Mouse (Mus musculus) kidney, embryonic 16.5 days (tissue): ENCODE results near the gene Itgal. TPM values are rescaled to one million over a fixed set of nuclear protein-coding genes. Genes with fewer than 3 reads are reported as not detected.

ENCODE experiments used
- ATAC-seq: fragments of 200-750 bp; cut with Nextera tagmentation; 2 replicates; pipeline ENCODE4 v1.8.0; 2017; ENCODE audit warnings: moderate TSS enrichment; ENCODE audit not compliant: low FRiP score, low TSS enrichment
- H3K27ac ChIP-seq: fragments of 300-500 bp; sonication (generic); 2 replicates; pipeline ENCODE4 v1.5.1; 2014; ENCODE audit warnings: low read length
- H3K27me3 ChIP-seq: fragments of 300-500 bp; sonication (generic); 2 replicates; pipeline ENCODE4 v1.6.1; 2014; ENCODE audit warnings: low read length, control low read depth, mixed read lengths; ENCODE audit not compliant: insufficient read depth
- H3K36me3 ChIP-seq: fragments of 300-500 bp; sonication (generic); 2 replicates; pipeline ENCODE4 v1.6.1; 2014; ENCODE audit warnings: low read length, control low read depth, mixed read lengths; ENCODE audit not compliant: insufficient read depth
- H3K4me1 ChIP-seq: fragments of 300-500 bp; sonication (generic); 2 replicates; pipeline ENCODE4 v1.6.1; 2014; ENCODE audit warnings: low read length, control low read depth, mixed read lengths; ENCODE audit not compliant: insufficient read depth
- H3K4me2 ChIP-seq: fragments of 300-500 bp; sonication (generic); replicated peaks from 2 replicates; pipeline ENCODE4 v1.6.1; 2014; ENCODE audit warnings: low read depth, low read length
- H3K4me3 ChIP-seq: fragments of 300-500 bp; sonication (generic); 2 replicates; pipeline ENCODE4 v1.5.1; 2014; ENCODE audit warnings: mild to moderate bottlenecking, low read length
- H3K9ac ChIP-seq: fragments of 300-500 bp; sonication (generic); replicated peaks from 2 replicates; pipeline ENCODE4 v1.6.1; 2014; ENCODE audit warnings: low read length
- H3K9me3 ChIP-seq: fragments of 300-500 bp; sonication (generic); 2 replicates; pipeline ENCODE4 v1.6.1; 2016; ENCODE audit warnings: low read length, control low read depth
- WGBS: fragments of 180-500 bp; shearing (Covaris S2); extraction: QIAGEN DNeasy Blood & Tissue Kit; methylation state at CpG from one replicate; pipeline ENCODE4 v1.1.7; 2014; 5-methylcytosine and 5-hydroxymethylcytosine counted together
- polyA plus RNA-seq: library from polyadenylated mRNA; unstranded; fragments of >200 nt; fragmentation: Nextera tagmentation; extraction: Ambion mirVana; gene quantifications from 2 replicates; pipeline ENCODE4 v1.2.1, GENCODE M21; 2015

The Itgal gene
- polyA plus RNA-seq, 1 experiment from 2014 or later: 1.0 TPM

DNA sequence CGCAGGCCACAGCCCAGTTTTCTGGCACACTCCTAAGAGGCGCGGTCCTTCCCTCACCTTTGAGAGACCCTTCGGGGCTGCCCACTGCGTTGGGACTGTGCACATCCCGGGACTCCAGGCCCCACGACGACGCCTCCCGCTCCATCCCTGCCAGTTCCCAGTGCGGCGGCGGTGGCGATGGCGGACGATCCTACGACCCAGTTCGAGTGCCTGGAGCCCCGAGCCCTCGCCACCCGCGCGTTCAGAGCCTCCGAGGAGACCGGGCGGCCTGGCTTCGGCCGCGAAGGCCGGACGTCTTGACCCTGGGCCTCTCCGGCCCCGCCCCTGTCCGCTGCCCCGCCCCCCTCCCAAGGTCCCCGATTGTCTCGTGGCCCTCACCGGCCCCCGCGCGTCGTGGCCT lies 49.0 kb downstream of the Itgal start:
- H3K4me2 ChIP-seq: peak overlapping the region; percentile 75
- ATAC-seq: peak; percentile 53
- no peaks in the 10 kb centered on the region for H3K27me3 ChIP-seq
- H3K9ac ChIP-seq: peak overlapping the region; percentile 91
- H3K36me3 ChIP-seq: peaks cover 23% of the 10 kb centered on the region
- H3K4me1 ChIP-seq: peaks cover 22% of the 10 kb centered on the region
- peak overlapping the region; percentile 79 for H3K4me3 ChIP-seq
- no peaks in the 10 kb centered on the region for H3K9me3 ChIP-seq
- WGBS: under 1% methylated on average over 33 of the region's 42 CpGs
- peak overlapping the region; percentile 99 for H3K27ac ChIP-seq

DNA sequence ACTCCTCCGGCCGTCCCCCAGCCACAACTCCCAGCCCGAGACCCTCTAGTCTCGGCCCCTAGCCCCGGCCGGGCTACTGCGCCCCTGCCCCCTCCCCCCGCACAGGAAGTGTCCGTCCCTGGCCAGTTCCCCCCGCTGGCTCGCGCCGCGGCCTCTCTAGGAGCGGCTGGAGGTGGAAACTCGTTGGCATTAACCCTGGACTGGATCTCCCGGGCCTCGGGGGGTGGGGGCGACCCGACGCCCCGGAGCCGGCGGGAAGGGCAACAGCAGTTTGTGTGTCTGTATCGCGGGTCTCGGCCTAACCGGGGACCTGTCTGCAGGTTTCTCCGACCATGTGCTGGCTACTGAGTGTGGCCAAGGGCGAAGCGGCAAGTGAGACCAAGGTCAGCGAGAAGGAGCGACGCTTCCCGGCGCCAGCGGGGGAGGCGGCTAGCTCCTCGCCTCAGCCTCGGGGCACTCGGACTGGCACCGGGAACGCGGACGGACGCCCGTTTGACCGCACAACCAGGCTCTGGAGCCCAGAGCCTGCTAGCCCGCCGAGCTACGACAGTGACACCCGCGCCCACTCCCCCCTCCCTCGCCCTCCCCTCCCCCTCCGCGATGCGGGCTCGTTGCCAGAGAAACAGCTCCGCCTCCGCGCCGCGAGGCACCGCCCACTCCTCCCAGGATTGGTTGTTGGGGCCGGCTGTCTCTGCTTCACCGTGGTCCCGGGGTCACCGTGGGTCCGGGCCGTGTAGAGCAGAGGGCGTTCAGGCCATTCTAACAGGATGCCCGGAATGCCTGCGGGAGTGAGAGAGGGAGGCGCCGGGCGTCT lies 49.7 kb downstream of the Itgal start, which contains the start of gene Zfp768:
TSS of gene Zfp768 (minus strand) at position 78 of the 814 bp plus-strand sequence.
- peaks cover 23% of the 10 kb centered on the region for H3K36me3 ChIP-seq
- H3K4me3 ChIP-seq: peak within 1 kb of the TSS; percentile 79
- no peaks in the 10 kb centered on the region for H3K9me3 ChIP-seq
- ATAC-seq: peak; percentile 95
- WGBS: under 1% methylated on average over 75 of the region's 76 CpGs
- peak within 1 kb of the TSS; percentile 99 for H3K27ac ChIP-seq
- H3K27me3 ChIP-seq: no peaks in the 10 kb centered on the region
- peaks cover 22% of the 10 kb centered on the region for H3K4me1 ChIP-seq
- peak within 1 kb of the TSS; percentile 91 for H3K9ac ChIP-seq
- peak within 1 kb of the TSS; percentile 75 for H3K4me2 ChIP-seq

DNA sequence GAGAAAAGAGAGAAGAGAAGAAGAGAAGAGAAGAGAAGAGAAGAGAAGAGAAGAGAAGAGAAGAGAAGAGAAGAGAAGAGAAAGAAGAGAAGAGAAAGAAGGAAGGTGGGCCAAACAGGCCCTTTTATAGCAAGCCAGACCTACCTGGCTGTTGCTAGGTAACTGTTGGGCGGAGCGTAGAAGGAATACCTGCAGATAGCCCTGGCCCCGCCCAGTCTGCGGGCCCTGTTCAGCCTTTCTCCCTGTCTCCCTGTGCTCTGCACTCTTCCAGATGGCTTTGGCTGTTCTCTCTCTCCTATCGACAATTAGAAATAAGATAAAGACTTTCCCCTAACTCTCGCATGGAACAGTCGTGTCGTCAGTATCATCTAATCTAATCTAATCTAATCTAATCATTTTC lies 50.6 kb downstream of the Itgal start:
- H3K9ac ChIP-seq: peak overlapping the region; percentile 91
- peaks cover 20% of the 10 kb centered on the region for H3K4me1 ChIP-seq
- peaks cover 17% of the 10 kb centered on the region for H3K36me3 ChIP-seq
- peak overlapping the region; percentile 79 for H3K4me3 ChIP-seq
- H3K9me3 ChIP-seq: no peaks in the 10 kb centered on the region
- peak overlapping the region; percentile 99; the same call in 1 of the 2 replicates for H3K27ac ChIP-seq
- no peak for ATAC-seq
- H3K27me3 ChIP-seq: no peaks in the 10 kb centered on the region
- WGBS: 13% methylated on average over 8 of the region's 8 CpGs
- H3K4me2 ChIP-seq: peak overlapping the region; percentile 75

DNA sequence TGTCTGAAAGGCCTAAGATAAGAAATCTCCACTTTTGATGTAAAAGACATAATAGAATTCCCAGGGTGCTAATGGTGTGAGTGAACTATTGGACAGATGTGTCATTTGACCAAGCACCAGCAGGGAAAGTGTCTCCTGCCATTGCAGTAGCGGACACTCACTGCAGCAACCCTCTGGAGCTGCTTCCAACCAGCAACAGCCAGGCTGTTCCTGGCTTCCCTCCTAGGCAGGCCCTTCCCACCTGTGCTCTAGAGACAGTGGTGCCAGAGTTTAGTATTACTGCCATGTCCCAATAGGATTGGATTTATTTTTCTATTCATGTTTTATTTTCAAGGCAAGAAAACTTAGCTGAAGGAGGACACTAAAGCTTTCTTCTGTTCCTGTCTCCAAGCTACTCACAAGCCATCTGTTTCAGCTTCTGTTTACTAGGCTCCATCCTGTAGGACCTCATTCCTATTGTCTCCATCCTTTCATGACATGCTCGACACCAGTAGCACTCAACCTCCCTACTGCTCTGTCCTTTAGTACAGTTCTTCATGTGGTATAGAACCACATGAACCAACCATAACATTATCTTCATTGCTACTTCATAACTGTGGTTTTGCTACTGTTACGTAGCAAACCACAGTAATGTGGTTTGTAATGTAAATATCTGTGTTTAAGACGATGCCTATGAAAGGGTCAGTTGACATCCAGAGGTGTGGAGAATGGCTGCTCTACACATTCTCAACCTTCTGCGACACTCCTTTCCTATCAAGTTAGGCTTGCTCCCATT lies 55.4 kb downstream of the Itgal start:
- no peak for ATAC-seq

DNA sequence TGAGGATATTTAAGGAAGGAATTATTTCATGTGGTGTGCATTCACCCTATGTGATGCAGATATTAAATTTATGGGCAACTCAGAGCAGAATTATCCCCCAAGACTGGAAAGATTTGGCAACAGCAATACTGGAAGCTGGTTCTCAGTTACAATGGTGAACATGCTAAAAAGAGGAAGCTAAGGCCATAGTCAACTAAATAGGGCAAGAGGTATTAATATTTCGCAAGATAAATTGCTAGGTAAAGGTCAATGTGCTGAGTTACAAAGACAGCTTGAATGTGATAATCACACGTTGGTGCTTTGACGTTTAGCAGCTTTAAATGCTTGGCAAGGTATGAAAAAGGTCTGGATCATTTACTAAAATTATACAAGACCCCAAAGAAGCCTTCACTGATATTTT lies 59.7 kb downstream of the Itgal start:
- Histone ChIP-seq H3K4me1 (no peaks in the 10 kb centered on the region), H3K4me2 (no peak overlapping the region), H3K9ac (no peak overlapping the region), H3K36me3 (no peaks in the 10 kb centered on the region), H3K27me3 (peaks cover 9% of the 10 kb centered on the region; the same call in 1 of the 2 replicates), H3K9me3 (no peaks in the 10 kb centered on the region), H3K4me3 (no peak overlapping the region), H3K27ac (no peak overlapping the region)
- WGBS: 63% methylated on average over 3 of the region's 3 CpGs
- ATAC-seq: no peak

More for the DNA sequence above, 55.4 kb downstream of the Itgal start:
- Histone ChIP-seq H3K4me2 (no peak overlapping the region), H3K9ac (no peak overlapping the region), H3K4me3 (no peak overlapping the region), H3K36me3 (no peaks in the 10 kb centered on the region), H3K27me3 (no peaks in the 10 kb centered on the region), H3K9me3 (no peaks in the 10 kb centered on the region), H3K27ac (no peak overlapping the region), H3K4me1 (peaks cover 8% of the 10 kb centered on the region)
- WGBS: 90% methylated on average over 5 of the region's 5 CpGs

DNA sequence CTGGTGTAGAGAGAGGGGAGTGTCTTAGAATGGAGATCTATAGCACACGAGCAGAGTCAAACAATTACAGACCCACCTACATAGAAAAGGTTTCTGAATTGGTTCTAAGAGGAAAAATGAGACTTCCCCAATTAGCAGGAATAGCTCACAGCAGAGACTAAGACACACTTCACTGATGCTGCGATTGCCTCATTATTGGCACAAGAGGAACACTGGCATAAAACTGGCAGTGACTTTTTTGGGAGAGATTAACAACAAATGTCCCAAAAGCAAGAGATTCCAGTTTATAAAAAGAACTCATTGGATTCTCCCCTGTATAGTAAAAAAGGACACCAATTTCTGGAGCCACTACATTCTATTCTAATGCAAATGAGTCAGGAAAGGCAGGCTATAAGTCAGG lies 61.8 kb downstream of the Itgal start:
- ATAC-seq: no peak
- 56% methylated on average over 2 of the region's 2 CpGs for WGBS
- no peak overlapping the region for H3K4me3 ChIP-seq
- H3K27ac ChIP-seq: no peak overlapping the region
- H3K27me3 ChIP-seq: peaks cover 11% of the 10 kb centered on the region; the same call in 1 of the 2 replicates
- no peak overlapping the region for H3K9ac ChIP-seq
- H3K4me2 ChIP-seq: no peak overlapping the region
- no peaks in the 10 kb centered on the region for H3K36me3 ChIP-seq
- no peaks in the 10 kb centered on the region for H3K9me3 ChIP-seq
- no peaks in the 10 kb centered on the region for H3K4me1 ChIP-seq

DNA sequence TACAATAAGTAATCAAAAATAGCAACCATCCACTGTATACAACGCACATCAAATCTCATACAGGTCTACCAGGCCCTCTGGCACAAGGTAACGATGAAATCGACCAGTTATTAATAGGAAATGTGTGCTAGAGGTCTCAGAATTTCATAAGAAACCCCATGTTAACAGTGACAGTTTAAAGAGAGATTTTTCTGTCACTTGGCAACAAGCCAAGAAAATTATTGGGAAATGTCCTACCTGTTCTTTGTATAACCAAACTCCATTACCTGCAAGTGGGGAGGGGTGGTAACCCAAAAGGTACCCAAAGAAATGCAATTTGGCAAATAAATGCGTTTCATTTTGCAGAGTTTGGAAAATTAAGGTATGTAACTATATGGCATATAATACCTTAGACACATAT lies 62.4 kb downstream of the Itgal start:
- H3K4me1 ChIP-seq: peaks cover 3% of the 10 kb centered on the region
- H3K4me2 ChIP-seq: no peak overlapping the region
- peaks cover 11% of the 10 kb centered on the region; the same call in 1 of the 2 replicates for H3K27me3 ChIP-seq
- H3K27ac ChIP-seq: no peak overlapping the region
- ATAC-seq: no peak
- no peak overlapping the region for H3K9ac ChIP-seq
- H3K9me3 ChIP-seq: no peaks in the 10 kb centered on the region
- H3K36me3 ChIP-seq: no peaks in the 10 kb centered on the region
- H3K4me3 ChIP-seq: no peak overlapping the region
- WGBS: 74% methylated on average over 4 of the region's 4 CpGs

DNA sequence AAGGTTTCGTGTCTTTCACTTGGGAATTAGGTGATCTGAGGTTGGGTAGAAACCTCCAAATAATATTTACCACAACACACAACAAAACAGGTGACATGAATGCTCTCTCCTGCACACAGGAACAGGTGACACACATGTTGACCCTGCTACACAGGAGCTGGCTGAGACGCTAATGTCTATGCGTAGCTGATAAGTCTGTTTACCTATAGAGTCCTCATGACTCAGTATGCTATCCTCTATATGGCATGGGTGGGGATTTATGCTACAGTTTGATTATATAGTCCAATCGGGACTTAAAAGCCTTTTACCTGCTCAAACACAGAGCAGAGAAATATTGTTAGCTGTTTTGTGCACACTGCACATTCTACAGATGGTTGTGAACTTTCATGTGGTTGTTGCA lies 64.2 kb downstream of the Itgal start:
- no peaks in the 10 kb centered on the region for H3K9me3 ChIP-seq
- 74% methylated on average over 4 of the region's 4 CpGs for WGBS
- no peak overlapping the region for H3K4me3 ChIP-seq
- no peak overlapping the region for H3K4me2 ChIP-seq
- peaks cover 4% of the 10 kb centered on the region for H3K4me1 ChIP-seq
- no peaks in the 10 kb centered on the region for H3K36me3 ChIP-seq
- ATAC-seq: no peak
- H3K9ac ChIP-seq: no peak overlapping the region
- H3K27ac ChIP-seq: no peak overlapping the region
- peaks cover 14% of the 10 kb centered on the region; the same call in 1 of the 2 replicates for H3K27me3 ChIP-seq

DNA sequence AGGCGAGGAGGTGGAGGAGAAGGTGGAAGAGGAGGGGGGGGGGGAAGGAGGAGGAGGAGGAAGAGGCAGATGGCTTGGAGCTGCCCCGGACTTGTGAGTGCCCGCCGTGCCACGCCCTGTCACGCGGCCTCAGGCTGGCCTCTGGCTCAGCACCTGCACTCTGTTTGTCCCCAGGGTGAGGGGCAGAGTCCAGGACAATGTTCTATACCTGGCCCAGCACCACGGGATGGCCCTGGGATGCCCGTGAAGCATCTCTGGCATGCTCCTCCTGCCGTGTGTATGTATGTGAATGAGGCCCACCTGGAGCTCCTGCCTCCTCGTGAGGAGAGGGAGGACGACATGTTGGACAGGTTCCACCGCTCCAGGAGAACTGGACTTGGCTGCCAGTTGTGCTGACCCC lies 65.4 kb downstream of the Itgal start:
- 41% methylated on average over 13 of the region's 13 CpGs for WGBS
- Histone ChIP-seq H3K27ac (no peak overlapping the region), H3K36me3 (no peaks in the 10 kb centered on the region), H3K4me3 (no peak overlapping the region), H3K27me3 (peaks cover 14% of the 10 kb centered on the region; the same call in 1 of the 2 replicates), H3K9ac (no peak overlapping the region), H3K4me2 (no peak overlapping the region), H3K4me1 (peaks cover 4% of the 10 kb centered on the region), H3K9me3 (no peaks in the 10 kb centered on the region)
- ATAC-seq: no peak
